Mouse (Mus musculus) thymus, postnatal 25 days (tissue): ENCODE data around the gene Tenm1.
A peak's percentile ranks its signal among the peaks of the same experiment; 100 is the strongest.

Experiments used
- DNase-seq: peaks from one replicate; pipeline ENCODE4 v3.0.0; 2022

Gene Tenm1

DNA sequence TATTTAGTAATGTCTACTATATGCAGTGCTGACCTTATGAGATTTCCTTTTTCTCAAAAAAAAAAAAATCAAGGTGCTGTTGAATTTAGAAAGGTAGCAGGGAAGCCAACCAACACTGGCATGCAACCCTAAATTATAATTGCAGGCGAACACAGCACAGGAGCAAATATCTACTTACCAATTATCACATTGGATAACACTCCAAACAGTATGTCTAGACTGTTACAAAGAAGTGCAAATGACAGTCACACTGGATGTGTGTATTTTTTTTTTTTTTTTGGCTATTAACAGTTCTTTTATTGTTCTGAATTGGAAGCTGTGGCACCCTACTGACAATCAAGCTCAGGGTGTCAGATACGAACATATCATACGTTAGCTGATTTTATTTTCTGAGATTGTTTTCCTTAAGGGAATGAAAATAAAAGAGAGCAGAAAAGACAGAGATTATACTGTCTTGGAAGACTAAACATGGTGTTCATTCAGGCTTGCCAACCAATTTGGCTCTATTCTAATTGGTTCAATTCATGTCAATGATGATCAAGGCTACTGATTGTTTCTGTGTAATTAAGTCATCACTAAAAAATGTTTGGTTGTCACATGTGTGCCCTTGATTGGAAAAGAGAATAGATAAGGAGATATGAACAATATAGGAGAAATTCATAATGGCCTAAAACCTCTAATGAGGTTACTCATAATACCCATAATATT is 710.7 kb downstream of the Tenm1 start:
- no peak for DNase-seq

GRCm38 (mm10) chrX:42700291-42700690 is 728.6 kb downstream of the Tenm1 start:
- DNase-seq: no peak

- DNase-seq: no peak
Observed at GRCm38 (mm10) chrX:42647131-42647530, 781.8 kb downstream of the Tenm1 start.

DNA sequence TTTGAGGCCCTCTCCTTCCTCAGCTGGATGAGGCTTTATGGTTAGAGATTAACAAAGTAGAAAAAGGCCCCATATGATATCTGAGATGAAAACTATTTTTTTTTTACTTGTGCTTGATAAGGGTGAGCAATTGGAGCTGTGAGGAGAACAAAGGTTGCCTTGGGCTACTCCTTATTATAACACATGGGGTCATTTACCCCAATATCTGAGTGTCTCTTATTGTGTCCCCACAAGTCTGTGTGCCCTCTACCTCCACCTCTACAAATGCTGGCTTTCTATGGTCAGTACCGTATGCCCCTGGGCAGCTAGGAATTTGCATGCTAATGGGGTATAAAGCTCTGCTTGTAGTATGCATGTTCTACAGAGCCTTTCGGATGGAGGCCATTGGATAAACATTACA is 848.4 kb downstream of the Tenm1 start:
- DNase-seq: no peak

- DNase-seq: no peak
Observed at GRCm38 (mm10) chrX:42558683-42559082, 870.2 kb downstream of the Tenm1 start.

DNA sequence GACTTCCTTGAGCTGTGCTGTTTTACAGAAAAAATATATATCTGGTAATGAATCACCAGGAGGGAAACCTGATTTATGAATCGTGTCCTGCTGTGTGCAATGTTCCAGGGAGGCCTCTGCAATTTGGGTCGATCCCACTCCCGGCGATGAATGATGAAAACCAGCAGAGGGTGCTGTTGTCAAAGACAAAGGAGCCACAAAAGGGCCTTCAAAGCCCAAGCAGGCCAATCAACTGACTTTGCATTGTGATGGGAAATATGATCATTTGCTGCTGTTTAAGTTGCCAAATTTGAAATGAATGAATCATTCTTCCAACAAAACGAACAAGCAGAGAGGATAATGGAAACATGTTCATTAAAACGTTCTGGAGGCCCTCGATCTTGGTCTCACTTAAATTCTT is 871.6 kb downstream of the Tenm1 start:
- peak; percentile 63 for DNase-seq

- peak; percentile 46 for DNase-seq
Observed at GRCm38 (mm10) chrX:42548513-42548912, 880.4 kb downstream of the Tenm1 start.

DNA sequence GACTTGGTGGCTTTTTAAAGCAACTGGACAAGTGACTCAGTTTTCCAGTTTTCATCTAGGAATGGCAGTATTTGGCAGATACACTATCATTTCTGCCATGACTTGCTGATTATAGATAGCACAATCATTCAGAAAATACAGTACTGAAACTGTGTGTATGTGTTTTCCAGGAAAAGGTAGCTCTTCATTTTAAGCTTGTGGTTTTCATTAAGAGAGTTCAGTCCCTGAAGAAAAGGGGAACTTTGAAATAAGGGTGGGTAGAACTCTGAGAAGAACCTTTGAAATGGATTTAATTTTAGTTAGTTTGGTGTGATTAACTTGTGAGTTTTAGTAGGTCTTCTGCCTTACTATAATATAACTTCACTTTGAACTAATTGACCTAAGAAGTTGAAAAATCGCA is 883.9 kb downstream of the Tenm1 start:
- no peak for DNase-seq

DNA sequence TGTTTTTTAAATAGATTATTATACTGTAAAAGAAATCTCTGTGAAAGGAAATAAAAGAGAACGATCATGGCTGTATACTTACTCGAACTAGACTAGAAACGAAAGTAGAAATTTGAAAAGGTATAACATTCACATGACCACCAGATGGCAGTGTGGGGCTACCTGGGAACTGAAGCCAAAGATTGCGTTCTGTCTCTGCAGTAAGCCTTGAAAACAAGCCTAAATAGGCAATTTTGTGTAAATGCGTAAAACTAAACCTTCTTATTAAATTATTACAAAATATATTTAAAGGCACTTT is 888.2 kb downstream of the Tenm1 start:
- peak; percentile 83 for DNase-seq

DNA sequence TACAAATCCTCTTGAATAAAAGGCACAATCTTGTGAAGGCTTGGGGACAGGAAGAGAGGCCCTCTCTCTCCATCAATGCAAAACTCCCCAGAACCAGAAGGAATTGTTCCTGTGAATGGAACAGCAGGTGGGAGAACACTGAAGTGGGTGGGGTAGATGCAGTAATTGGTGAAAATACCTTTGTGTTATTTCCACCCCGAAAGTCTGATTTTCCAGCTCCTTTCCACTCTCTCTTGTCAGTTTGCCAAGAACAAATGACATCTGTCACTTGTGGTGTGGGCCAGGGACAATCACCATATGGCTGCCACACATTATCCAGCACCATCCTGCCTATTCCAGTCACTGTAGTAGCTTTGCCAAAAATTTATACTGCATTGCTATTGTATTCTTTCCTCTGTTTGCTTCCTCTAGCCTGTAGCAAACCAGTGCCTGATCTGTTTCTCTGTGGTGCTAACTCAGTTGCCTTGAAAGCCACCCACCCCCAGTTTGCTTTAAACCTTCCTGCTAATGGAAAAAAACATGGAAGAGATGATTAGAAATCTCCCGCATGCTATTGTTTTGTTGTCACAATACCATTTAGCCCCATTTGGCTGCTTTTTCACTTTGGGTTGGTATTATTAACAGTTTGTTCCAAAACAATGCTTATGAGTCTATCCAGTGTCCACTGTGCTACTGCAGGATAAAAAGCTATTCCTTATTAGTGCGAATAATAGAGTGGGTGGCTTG is 888.7 kb downstream of the Tenm1 start:
- no peak for DNase-seq

DNA sequence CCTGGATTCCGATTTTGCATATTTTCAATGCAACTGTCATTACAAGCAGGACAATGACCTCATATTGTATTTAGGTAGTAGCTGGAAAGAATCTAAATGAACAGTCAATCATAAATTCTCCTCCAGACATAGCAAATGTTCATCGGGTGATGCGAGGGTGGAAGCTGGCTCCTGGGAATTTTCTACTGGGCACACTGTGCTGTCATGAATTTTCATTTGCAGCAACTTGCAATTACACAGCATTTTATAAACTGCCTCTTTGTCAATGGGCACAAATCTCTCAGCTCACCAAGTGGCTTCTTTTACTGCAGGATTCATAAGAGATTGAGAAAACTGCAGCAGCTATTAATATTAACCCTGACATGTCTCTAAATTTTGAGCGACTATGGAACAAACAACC is 898.2 kb downstream of the Tenm1 start:
- DNase-seq: no peak

- DNase-seq: no peak
Observed at GRCm38 (mm10) chrX:42522868-42523267, 906.1 kb downstream of the Tenm1 start.

DNA sequence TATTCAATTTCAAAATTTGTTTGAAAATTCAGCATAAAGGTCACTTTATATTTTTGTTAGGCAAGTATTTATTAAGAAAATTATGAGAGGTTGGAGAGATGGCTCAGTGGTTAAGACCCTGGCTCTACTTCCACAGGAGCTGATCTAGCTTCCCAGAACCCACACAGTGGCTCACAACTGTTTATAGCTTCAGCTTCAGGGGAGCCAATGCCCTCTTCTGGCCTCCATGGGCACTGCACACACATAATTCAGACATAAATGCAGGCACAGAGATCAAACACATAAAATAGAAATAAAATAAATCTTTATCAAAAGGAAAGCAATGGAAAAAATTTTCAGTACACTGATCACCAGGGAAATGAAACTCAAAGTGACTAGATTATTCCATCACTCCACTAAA is 916.4 kb downstream of the Tenm1 start:
- DNase-seq: peak; percentile 64

- DNase-seq: no peak
Observed at GRCm38 (mm10) chrX:42511105-42511504, 917.8 kb downstream of the Tenm1 start.

DNA sequence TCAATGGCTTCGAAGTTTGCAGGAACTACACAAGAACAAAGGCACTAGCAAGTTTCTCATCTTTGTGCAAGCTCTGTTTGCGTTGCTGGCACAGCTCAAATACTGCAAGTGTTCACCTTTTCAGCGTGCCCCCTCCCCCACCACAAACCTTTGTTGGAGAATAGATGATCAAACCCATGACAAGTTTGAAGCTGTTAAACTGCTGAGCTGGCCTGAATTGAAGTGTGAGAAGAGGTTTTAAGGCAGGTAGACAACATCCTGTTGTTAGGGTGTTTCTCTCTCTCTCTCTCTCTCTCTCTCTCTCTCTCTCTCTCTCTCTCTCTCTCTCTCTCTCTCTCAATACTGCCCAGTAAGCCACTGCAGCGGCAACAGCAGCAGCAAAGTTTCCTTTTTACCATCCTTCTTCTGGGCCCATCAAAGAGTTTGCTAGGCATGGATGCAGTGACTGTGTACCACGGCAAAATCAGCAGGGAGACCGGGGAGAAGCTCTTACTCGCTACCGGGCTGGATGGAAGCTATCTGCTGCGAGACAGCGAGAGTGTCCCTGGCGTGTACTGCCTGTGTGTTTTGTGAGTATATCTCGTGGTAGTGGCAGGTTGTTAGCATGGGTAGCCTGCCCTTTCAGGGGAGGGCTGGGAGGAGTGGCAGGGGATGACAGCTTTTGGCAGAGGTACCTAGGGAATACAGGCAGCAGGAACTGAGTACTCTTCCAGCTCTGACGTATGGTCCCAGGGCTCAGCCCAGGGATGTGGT is 926.5 kb downstream of the Tenm1 start, which contains the start of gene Sh2d1a:
Gene Sh2d1a, plus strand, starts transcription at position 163 of the 753 bp plus-strand sequence.
- peak; percentile 81 for DNase-seq

DNA sequence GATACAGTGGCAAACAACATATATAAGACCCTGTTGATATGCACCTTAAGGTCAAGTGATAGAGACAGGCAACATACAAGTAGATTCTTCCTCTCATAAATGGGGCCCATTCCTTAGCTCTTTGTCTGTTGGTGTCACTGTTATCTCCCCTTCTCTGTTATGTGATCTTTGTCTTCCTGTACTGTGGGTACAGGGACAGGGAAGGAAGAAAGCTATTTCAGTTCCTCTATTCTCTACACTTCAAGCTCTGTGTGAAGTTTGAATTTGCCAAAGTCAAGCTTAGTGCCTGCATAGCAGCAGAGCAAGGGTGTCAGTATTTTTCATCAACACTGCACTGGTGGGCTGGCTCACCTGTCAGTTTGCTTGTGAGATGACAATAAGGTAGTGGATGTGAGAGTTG is 928.4 kb downstream of the Tenm1 start:
- peak; percentile 39 for DNase-seq

- no peak for DNase-seq
Observed at GRCm38 (mm10) chrX:42490336-42490735, 938.6 kb downstream of the Tenm1 start.

DNA sequence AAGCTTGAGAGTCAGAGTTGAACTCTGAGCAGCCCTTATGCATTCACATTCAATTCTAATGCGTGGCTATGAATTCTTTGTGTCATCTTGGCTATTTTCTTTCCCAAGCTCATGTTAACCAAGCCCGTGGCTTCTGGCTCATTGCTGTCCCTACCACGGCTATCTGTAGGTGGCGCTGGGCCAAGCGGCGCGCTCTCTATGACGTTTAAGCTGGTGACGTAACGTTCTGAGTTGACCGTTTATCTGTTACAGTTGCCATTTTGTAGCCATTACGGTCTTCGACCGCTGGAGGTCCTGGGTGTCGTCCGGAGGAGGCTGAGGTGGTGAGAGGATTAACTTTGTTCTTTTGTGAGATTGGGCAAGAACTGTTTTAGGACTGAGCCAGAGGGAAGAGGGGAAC is 939.5 kb downstream of the Tenm1 start, which contains the start of gene Tex13c2:
Gene Tex13c2, plus strand, starts transcription at position 246 of the 400 bp plus-strand sequence.
- DNase-seq: no peak
